Mouse (Mus musculus) heart, postnatal 0 days (tissue): ENCODE results near the gene Fbln7. TPM values are rescaled to one million over a fixed set of nuclear protein-coding genes. Genes with fewer than 3 reads are reported as not detected.

Experiments used
- ATAC-seq: fragments of 200-750 bp; cut with Nextera tagmentation; 2 replicates; pipeline ENCODE4 v1.8.0; 2017; ENCODE audit warnings: low read depth, moderate number of reproducible peaks, moderate library complexity; ENCODE audit not compliant: insufficient read depth
- DNase-seq: peaks from one replicate; pipeline ENCODE4 v3.0.0-alpha.2; 2016; ENCODE audit warnings: low spot score
- H3K27ac ChIP-seq: fragments of 300-500 bp; sonication (generic); 2 replicates; pipeline ENCODE4 v1.5.1; 2014; ENCODE audit warnings: low read depth, mild to moderate bottlenecking
- H3K27me3 ChIP-seq: fragments of 300-500 bp; sonication (generic); 2 replicates; pipeline ENCODE4 v1.6.1; 2014; ENCODE audit warnings: low read length, mixed read lengths; ENCODE audit not compliant: control insufficient read depth, insufficient read depth
- H3K36me3 ChIP-seq: fragments of 300-500 bp; sonication (generic); replicated peaks from 2 replicates; pipeline ENCODE4 v1.6.1; 2014; ENCODE audit warnings: low read length, mixed read lengths; ENCODE audit not compliant: control insufficient read depth, insufficient read depth
- H3K4me1 ChIP-seq: fragments of 300-500 bp; sonication (generic); 2 replicates; pipeline ENCODE4 v1.6.1; 2014; ENCODE audit warnings: antibody characterized with exemption; ENCODE audit not compliant: control insufficient read depth, insufficient read depth
- H3K4me2 ChIP-seq: fragments of 300-500 bp; sonication (generic); 2 replicates; pipeline ENCODE4 v1.6.1; 2014; ENCODE audit warnings: low read depth, mild to moderate bottlenecking, low read length, moderate library complexity
- H3K4me3 ChIP-seq: fragments of 300-500 bp; sonication (generic); 2 replicates; pipeline ENCODE4 v1.5.1; 2014; ENCODE audit warnings: low read depth, low read length
- H3K9ac ChIP-seq: fragments of 300-500 bp; sonication (generic); replicated peaks from 2 replicates; pipeline ENCODE4 v1.6.1; 2014; ENCODE audit warnings: low read depth, low read length, mixed read lengths
- H3K9me3 ChIP-seq: fragments of 300-500 bp; sonication (generic); replicated peaks from 2 replicates; pipeline ENCODE4 v1.6.1; 2016; ENCODE audit warnings: low read length; ENCODE audit not compliant: control insufficient read depth
- CTCF ChIP-seq: IDR thresholded peaks from 2 replicates; pipeline ENCODE4 v1.5.1; 2016; ENCODE audit warnings: antibody characterized with exemption, control low read depth, low read depth
- EP300 ChIP-seq: IDR thresholded peaks from 2 replicates; pipeline ENCODE4 v1.6.1; 2016; ENCODE audit warnings: antibody characterized with exemption, low read depth
- WGBS: fragments of 180-500 bp; shearing (Covaris S2); extraction: QIAGEN DNeasy Blood & Tissue Kit; methylation state at CpG from one replicate; pipeline ENCODE4 v1.1.7; 2014; 5-methylcytosine and 5-hydroxymethylcytosine counted together
- polyA plus RNA-seq: library from polyadenylated mRNA; unstranded; fragments of >200 nt; fragmentation: Nextera tagmentation; extraction: Ambion mirVana; gene quantifications from 2 replicates; pipeline ENCODE4 v1.2.1, GENCODE M21; 2015
- total RNA-seq: library from RNA; depleted of rRNA; stranded (reverse); fragments of >200 nt; gene quantifications from 2 replicates; pipeline ENCODE4 v1.2.3, GENCODE M21; 2014; ENCODE audit warnings: low replicate concordance

Fbln7 gene
- total and polyA plus RNA-seq, 2 experiments from 2014 or later, result 0.42 TPM; not detected in 1

DNA sequence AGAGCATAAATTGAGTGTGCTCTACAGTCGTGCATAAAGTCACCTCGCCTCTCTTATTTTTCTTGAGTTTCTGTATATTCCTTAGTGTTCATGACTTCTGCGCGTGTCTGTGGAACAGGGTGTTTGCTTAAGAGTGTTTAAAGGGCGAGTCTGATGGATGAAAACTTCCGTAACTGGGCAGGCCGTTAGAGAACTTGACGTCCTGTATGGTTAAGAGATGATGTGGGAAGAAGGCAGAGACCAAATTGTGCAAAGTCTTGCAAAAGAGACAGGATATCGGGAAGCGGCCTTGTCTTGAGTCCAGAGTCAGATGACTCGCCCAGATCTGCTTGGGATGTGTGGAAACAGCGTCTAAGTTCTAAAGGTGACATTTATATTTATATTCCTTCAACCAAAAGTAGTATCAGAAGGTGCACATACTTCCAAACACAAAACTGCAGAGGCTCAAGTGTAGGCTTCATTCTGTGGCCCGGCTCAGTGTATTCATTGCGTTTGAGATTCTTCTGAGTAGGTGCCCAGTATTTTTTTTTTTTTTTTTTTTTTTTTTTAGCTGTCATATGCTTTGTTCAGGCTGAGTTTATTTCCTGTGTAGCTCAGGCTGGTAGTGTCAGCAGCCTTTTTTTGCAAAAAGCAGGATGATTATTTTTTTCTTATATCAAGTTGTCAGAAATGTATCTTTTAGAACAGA is 43.7 kb upstream of the Fbln7 start:
- peak overlapping the region; percentile 82 for H3K9ac ChIP-seq
- 0 out of 2 replicates have a peak, but pooled peaks cover 4% of the 10 kb centered on the region for H3K36me3 ChIP-seq
- peak overlapping the region; percentile 97 for H3K4me3 ChIP-seq
- H3K4me1 ChIP-seq, result peaks cover 7% of the 10 kb centered on the region; the same call in 1 of the 2 replicates
- peak; percentile 22 for DNase-seq
- H3K27ac ChIP-seq, result peak overlapping the region; percentile 96
- no peaks in the 10 kb centered on the region for H3K9me3 ChIP-seq
- 9% methylated on average over 14 of the region's 14 CpGs for WGBS
- TF ChIP-seq CTCF (no peak), EP300 (no peak)
- H3K4me2 ChIP-seq, result peak overlapping the region; percentile 81
- no peaks in the 10 kb centered on the region for H3K27me3 ChIP-seq
- no peak for ATAC-seq

DNA sequence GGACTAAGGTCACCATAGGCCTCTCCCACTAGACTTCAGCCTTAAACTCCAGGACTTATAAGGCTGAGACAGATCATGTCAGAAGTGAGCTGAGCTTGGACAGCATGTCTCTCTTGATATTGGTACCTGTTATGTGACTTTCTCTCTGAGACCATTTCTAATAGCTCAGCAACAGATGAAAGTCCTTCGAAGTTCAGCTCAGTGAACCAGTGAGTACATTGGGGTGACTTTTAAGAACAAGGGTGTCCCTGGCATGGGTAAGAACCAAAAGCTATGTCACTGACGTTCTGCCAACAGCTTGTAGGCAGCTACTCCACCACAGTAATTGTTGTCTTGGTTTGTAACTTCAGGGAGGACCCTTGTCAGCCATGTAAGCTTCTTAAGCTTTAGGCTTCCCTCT is 42.1 kb upstream of the Fbln7 start:
- Histone ChIP-seq H3K4me1 (peaks cover 4% of the 10 kb centered on the region; the same call in 1 of the 2 replicates), H3K9ac (no peak overlapping the region), H3K4me3 (no peak overlapping the region), H3K27ac (no peak overlapping the region), H3K36me3 (peaks cover 9% of the 10 kb centered on the region; the same call in 1 of the 2 replicates), H3K27me3 (no peaks in the 10 kb centered on the region), H3K4me2 (no peak overlapping the region), H3K9me3 (no peaks in the 10 kb centered on the region)
- ATAC-seq (no peak), DNase-seq (no peak)
- 77% methylated on average over 2 of the region's 2 CpGs for WGBS
- TF ChIP-seq EP300, result no peak
- TF ChIP-seq CTCF, result no peak

DNA sequence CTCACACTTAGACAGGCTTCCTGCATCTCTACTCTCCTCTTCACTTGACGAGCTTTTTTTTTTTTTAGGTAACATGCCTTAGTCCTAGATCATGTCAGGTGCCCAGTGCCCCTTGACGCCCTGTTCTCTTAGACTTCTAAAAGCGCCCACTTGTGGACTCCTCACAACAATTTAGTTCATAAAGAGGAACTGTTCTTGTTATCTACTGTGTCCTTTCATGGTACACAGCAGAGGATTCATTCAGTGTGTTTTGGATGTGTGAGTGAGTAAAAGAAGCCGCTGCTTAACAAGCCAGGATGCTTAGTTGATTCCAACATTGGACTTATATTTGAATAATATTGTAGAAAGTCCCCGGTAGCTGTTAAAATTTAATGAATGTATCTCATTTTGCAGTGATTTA is 38.9 kb upstream of the Fbln7 start:
- Histone ChIP-seq H3K36me3 (peaks cover 23% of the 10 kb centered on the region), H3K4me2 (no peak overlapping the region), H3K9ac (no peak overlapping the region), H3K4me1 (peaks cover 2% of the 10 kb centered on the region; the same call in 1 of the 2 replicates), H3K9me3 (no peaks in the 10 kb centered on the region), H3K27ac (no peak overlapping the region), H3K4me3 (no peak overlapping the region), H3K27me3 (no peaks in the 10 kb centered on the region)
- no peak for DNase-seq
- no peak for ATAC-seq
- WGBS, result 85% methylated on average over 5 of the region's 5 CpGs
- TF ChIP-seq EP300 (no peak), CTCF (no peak)

DNA sequence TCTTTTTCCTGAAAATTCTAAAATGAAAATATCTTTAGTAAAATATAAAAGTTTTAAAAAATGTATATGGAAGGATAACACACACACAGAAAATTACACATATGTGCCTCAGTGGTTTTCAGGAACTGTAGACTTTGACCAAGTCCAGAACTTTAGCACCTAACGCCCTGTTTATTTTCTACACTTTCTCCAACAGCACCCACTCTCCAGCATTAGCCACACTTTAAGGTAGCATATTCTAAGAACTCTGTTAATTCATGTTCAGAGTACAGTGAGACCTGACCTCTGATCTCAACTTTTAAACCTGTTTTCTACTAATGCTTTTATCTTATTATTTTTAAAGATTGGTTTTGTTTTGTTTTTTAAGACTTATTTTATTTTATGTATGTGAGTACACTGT is 35.0 kb upstream of the Fbln7 start:
- peaks cover 56% of the 10 kb centered on the region for H3K36me3 ChIP-seq
- H3K9ac ChIP-seq, result no peak overlapping the region
- WGBS, result 92% methylated on average over 1 of the region's 1 CpGs
- no peaks in the 10 kb centered on the region for H3K4me1 ChIP-seq
- no peaks in the 10 kb centered on the region for H3K9me3 ChIP-seq
- no peak overlapping the region for H3K4me3 ChIP-seq
- no peak overlapping the region for H3K4me2 ChIP-seq
- H3K27me3 ChIP-seq, result no peaks in the 10 kb centered on the region
- ATAC-seq (no peak), DNase-seq (no peak)
- TF ChIP-seq CTCF (no peak), EP300 (no peak)
- H3K27ac ChIP-seq, result no peak overlapping the region

DNA sequence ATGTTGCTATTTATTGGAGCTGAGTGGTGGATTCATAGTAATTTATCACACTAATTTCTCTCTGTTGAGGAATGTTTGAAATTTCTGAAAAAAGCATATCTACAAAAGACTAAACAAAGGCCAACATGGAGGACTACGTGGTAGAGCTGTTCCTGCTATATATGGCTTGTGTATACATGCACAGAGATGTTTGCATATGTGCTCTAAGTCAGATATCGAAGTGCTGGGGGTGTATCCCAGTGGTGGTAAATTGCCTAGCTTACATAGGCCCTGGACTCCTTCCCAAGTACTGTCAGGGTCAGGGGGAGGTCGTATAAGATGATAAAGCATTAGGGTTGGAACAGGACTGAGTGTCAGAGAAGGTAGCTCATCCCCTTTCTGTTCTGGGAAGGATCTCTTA is 30.2 kb upstream of the Fbln7 start:
- no peak for ATAC-seq

DNA sequence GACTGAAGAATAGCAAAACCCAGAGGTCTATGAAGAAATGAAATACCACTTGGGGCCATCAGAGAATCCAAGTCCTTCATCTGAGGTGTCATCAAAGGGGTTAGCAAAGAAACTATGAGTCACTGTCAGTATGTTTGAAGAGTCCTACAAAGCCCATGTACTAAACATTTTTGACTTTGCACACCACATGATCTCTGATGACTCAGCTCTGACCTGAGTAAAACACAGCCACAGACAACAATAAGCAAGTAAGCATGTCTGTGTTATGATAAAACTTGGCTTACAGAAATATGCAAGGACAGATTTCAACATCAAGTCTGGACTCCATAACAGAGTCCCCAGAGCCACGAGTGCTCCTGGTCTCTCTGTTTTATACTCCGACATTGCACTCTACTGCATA is 29.7 kb upstream of the Fbln7 start:
- Histone ChIP-seq H3K9me3 (no peaks in the 10 kb centered on the region), H3K4me1 (no peaks in the 10 kb centered on the region), H3K36me3 (peaks cover 83% of the 10 kb centered on the region), H3K9ac (no peak overlapping the region), H3K27me3 (no peaks in the 10 kb centered on the region), H3K4me2 (no peak overlapping the region), H3K4me3 (no peak overlapping the region), H3K27ac (no peak overlapping the region)
- DNase-seq (no peak), ATAC-seq (no peak)
- 88% methylated on average over 2 of the region's 2 CpGs for WGBS
- no peak for TF ChIP-seq EP300
- no peak for TF ChIP-seq CTCF

More for the DNA sequence above, 30.2 kb upstream of the Fbln7 start:
- Histone ChIP-seq H3K27ac (no peak overlapping the region), H3K27me3 (no peaks in the 10 kb centered on the region), H3K9ac (no peak overlapping the region), H3K9me3 (no peaks in the 10 kb centered on the region), H3K4me1 (no peaks in the 10 kb centered on the region), H3K4me3 (no peak overlapping the region), H3K36me3 (peaks cover 79% of the 10 kb centered on the region), H3K4me2 (no peak overlapping the region)
- DNase-seq, result no peak
- 83% methylated on average over 3 of the region's 3 CpGs for WGBS
- no peak for TF ChIP-seq CTCF
- no peak for TF ChIP-seq EP300
